Mouse (Mus musculus): ENCODE data around the gene Ets1.

DNA sequence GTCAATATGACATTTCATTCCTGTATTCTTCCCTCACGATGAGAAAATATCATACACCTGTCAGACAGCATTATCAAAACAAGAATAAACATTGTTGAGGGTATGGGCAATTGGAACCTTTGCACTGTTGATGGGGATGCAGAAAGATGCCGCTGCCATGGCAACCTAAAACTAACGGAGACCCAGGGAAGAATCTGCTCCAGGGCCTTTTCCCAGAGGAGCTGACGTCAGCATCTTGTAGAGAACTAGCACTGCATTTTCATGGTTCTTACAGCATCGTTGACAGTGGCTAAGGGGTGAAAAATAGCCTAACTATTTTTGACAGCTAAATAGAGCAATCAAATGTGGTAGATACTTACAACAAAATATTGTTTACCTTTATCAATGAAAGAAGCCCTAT is 45.5 kb upstream of the Ets1 start:
- TF ChIP-seq CTCF (IDR thresholded peaks at IDR 0.05; ENCODE audit: low read depth) (no peak), EP300 (IDR thresholded peaks at IDR 0.05; ENCODE audit: low read depth) (no peak)
